Mouse (Mus musculus): Measurements from ENCODE around the gene Vmn2r42. TPM values are rescaled to one million over a fixed set of nuclear protein-coding genes. Genes with fewer than 3 reads are reported as not detected.
"Not testable (repeated sequence)": the region's sequence is repeated elsewhere in the genome, so short reads cannot be mapped to it uniquely, and the experiment has no call there.

The Vmn2r42 gene
- not detected for total RNA-seq (2021)
- long read RNA-seq, experiment 1 = 0 reads
- long read RNA-seq, experiment 2 = 0 reads

DNA sequence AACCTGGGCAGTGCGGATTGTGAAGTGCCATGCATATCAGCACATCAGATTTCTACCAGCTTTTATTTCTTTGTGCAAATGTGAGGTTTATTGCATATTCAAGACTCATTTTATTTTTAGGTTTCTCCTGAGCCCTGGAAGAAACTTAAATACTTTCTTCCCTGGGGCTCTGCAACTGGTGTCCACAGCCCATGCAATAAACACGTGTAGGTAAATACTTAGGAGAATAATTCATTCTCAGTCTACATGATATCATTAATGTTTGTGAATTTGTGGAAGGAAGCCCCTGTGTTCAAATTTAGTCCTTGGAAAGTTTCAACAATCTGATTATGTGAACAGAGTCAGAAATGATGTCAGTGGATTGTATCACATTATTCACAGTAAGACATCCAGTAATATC is at the start of gene Vmn2r42:
Gene Vmn2r42, minus strand, starts transcription at position 101 of the 400 bp plus-strand sequence.
- DNase-seq (ENCODE audit: extremely low spot score in 1 of 2, low spot score in 2 of 2); H3K4me3 ChIP-seq; intact Hi-C loops (cut with DNase I); H3K27ac ChIP-seq: not testable (repeated sequence)

DNA sequence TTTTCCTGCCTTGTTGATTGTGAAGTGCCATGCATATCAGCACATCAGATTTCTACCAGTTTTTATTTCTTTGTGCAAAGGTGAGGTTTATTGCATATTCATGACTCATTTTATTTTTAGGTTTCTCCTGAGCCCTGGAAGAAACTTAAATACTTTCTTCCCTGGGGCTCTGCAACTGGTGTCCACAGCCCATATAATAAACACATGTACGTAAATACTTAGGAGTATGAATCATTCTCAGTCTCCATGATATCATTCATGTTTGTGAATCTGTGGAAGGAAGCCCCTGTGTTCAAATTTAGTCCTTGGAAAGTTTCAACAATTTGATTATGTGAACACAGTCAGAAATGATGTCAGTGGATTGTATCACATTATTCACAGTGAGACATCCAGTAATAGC is 38.6 kb downstream of the Vmn2r42 start, which contains the start of gene Vmn2r41:
Gene Vmn2r41, minus strand, starts transcription at position 101 of the 400 bp plus-strand sequence.
- H3K27ac ChIP-seq; DNase-seq (ENCODE audit: extremely low spot score in 1 of 2, low spot score in 2 of 2); H3K4me3 ChIP-seq; intact Hi-C loops (cut with DNase I): not testable (repeated sequence)

Other genes starting within 250 kb of the Vmn2r42 start
- not detected for gene Vmn2r41, start 38.7 kb downstream of the Vmn2r42 start, total RNA-seq (2021)
- not detected for gene Vmn2r43, start 60.3 kb upstream of the Vmn2r42 start, total RNA-seq (2021)
- gene Vmn2r44, start 183.0 kb upstream of the Vmn2r42 start, total RNA-seq (2021) = not detected